Mouse (Mus musculus): ENCODE measurements at regions not wholly inside any gene's neighbourhood (a gene's known extent, or its start where the extent isn't known, plus 50 kb on each side); places are given as distances from the start of the nearest gene placed in this dataset.

DNA sequence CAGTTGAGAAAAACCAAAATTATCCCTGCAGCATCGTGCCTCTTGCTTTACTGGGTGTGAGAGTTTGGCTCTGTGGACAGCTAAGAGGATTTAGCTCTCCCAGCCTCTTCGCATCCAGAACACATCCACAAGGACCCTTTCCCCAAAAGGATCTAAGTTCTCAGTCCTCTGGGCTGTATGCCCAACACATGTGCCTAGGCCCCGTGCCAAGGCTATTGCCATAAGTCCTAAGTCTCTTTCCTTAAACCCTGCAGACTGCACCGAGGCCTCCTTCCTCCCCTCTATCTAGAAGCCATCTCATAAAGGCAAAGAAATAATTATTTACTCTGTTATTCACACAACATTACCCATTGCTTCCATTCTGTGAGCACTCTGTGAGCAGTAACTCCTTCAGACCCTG is 570.8 kb upstream of the Kirrel3 start:
- no peak for TF ChIP-seq FLI1 (IDR thresholded peaks at IDR 0.05; ENCODE audit: low read length)
- TF ChIP-seq GATA1 (IDR thresholded peaks at IDR 0.05; ENCODE audit: borderline replicate concordance, low read length): no peak
- Histone ChIP-seq H3K27me3 (replicated peaks) (no peaks in the 10 kb centered on the region), H3K4me3 (replicated peaks) (no peak overlapping the region), H3K36me3 (replicated peaks; ENCODE audit: low read length) (no peaks in the 10 kb centered on the region), H3K9me3 (peaks cover 5% of the 10 kb centered on the region; the same call in 1 of the 2 replicates), H3K4me1 (no peaks in the 10 kb centered on the region)

DNA sequence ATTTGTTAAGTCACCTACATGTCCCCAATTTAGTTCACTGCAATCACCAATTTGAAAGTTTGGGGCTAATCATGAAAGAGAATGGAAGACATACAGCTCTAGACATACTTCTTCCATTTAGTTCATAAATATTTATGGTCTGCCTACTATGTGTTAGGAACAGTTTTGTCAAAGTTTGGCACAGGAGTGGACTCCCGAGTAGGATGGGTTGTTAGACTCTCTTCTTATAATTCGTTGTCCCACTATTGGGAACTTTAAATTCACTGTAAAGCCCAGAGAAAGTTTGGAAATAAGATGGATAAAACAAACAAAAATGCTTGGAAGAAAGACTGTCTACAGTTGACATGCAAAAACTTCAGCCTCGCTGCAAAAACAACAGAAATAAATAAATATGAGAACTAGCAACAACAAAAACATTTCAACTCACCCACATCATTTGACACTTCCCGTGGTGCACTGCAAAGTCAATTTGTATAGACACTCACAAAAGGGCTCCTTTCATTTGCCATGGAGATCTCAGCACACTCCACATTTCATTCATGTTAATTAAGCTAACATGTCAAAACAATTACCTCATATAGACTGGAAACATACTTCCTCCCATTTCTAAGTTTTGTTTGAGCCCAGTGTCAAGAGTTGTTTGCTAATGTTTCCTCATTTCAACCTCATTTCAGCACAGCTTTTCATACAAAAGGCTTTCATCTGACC is 570.2 kb upstream of the Kirrel3 start:
- no peaks in the 10 kb centered on the region for H3K36me3 ChIP-seq (replicated peaks; ENCODE audit: low read length)
- no peaks in the 10 kb centered on the region for H3K4me1 ChIP-seq
- no peaks in the 10 kb centered on the region for H3K27me3 ChIP-seq (replicated peaks)
- H3K9me3 ChIP-seq: peaks cover 5% of the 10 kb centered on the region; the same call in 1 of the 2 replicates
- no peak overlapping the region for H3K4me3 ChIP-seq (replicated peaks)
- TF ChIP-seq FLI1 (IDR thresholded peaks at IDR 0.05; ENCODE audit: low read length) (no peak), GATA1 (IDR thresholded peaks at IDR 0.05; ENCODE audit: borderline replicate concordance, low read length) (no peak)

DNA sequence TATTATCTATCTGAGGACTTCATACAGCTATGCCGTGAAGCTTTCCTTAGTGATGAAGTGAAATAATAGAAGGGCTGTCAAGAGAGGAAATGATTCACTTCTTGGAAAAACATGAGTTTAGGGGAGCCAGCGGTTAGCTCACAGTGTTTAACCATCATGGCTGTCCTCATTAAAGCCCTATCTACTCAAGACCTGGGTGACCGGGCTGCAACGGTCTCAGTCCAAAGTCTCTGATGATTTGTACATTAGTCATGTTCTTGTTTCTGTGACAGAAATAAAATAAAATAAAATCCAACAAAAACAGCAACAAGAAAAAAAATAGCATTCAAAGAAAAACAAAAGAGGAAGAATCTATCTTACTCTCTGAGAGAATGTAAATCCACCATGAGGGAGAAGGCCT is 555.4 kb upstream of the Kirrel3 start:
- no peak for TF ChIP-seq FLI1 (IDR thresholded peaks at IDR 0.05; ENCODE audit: low read length)
- TF ChIP-seq GATA1 (IDR thresholded peaks at IDR 0.05; ENCODE audit: borderline replicate concordance, low read length): no peak
- Histone ChIP-seq H3K27me3 (replicated peaks) (no peaks in the 10 kb centered on the region), H3K4me1 (no peaks in the 10 kb centered on the region), H3K9me3 (no peaks in the 10 kb centered on the region), H3K36me3 (replicated peaks; ENCODE audit: low read length) (no peaks in the 10 kb centered on the region), H3K4me3 (replicated peaks) (no peak overlapping the region)

DNA sequence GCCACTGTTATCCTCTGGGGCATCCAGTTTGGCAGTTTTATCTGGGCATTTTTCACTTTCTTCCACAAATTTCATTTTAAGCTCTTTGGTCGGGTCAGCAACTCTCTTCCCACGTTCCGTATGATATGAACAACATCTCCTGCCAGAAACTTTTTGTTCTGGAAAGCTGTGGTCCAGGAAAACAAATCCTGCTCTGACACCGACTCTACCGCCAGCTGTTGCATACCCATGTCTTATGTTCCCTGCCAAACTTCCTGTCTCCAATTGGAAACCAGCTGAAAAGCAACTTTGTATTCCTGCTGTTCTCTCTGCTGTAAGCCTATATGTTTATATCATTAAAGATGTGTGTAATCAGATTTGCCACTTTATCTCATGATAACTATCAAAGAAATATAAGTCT is 551.6 kb upstream of the Kirrel3 start:
- no peak for TF ChIP-seq FLI1 (IDR thresholded peaks at IDR 0.05; ENCODE audit: low read length)
- no peak overlapping the region for H3K4me3 ChIP-seq (replicated peaks)
- H3K9me3 ChIP-seq: no peaks in the 10 kb centered on the region
- no peaks in the 10 kb centered on the region for H3K36me3 ChIP-seq (replicated peaks; ENCODE audit: low read length)
- H3K4me1 ChIP-seq: no peaks in the 10 kb centered on the region
- H3K27me3 ChIP-seq (replicated peaks): no peaks in the 10 kb centered on the region

DNA sequence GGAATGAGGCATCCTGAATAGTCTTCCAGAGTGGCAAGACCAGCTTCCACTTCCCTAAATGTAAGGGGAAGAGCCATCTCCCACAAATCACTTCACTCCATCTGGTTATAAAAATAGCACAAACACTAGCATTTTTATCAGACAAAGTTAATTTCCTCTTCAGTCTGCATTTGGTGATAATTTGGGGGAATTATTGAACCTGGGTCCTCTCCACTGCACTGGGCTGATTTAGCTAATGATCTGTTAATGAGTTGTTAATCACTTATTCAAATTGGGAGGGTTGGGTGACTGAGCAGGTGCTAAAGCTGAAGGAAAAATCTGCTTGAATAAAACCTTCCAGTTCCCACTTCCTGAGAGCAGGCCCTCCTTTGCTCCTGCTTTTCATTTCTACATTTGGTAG is 531.4 kb upstream of the Kirrel3 start:
- no peak overlapping the region for H3K4me3 ChIP-seq (replicated peaks)
- H3K9me3 ChIP-seq: no peaks in the 10 kb centered on the region
- H3K4me1 ChIP-seq: no peaks in the 10 kb centered on the region
- H3K36me3 ChIP-seq (replicated peaks; ENCODE audit: low read length): no peaks in the 10 kb centered on the region
- TF ChIP-seq GATA1 (IDR thresholded peaks at IDR 0.05; ENCODE audit: borderline replicate concordance, low read length) (no peak), FLI1 (IDR thresholded peaks at IDR 0.05; ENCODE audit: low read length) (no peak)
- H3K27me3 ChIP-seq (replicated peaks): no peaks in the 10 kb centered on the region
